Mouse (Mus musculus) adrenal gland, postnatal 14 days (tissue): ENCODE results near the gene Utp11. TPM values are rescaled to one million over a fixed set of nuclear protein-coding genes. Genes with fewer than 3 reads are reported as not detected.

ENCODE experiments used
- DNase-seq: peaks from one replicate; pipeline ENCODE4 v3.0.0; 2021; ENCODE audit warnings: mixed read lengths
- microRNA-seq, 2 experiments: library from miRNA; unstranded; fragments of <30 nt; microRNA quantifications; one replicate each; pipeline ENCODE4 v1.2.0; 2021
- total RNA-seq: library from RNA; stranded (reverse); gene quantifications from 2 replicates; pipeline ENCODE4 v1.2.3, GENCODE M21; 2021

Utp11 gene
- total RNA-seq, 1 experiment from 2014 or later = 34.1 TPM

GRCm38 (mm10) chr4:124632856-124633255, 60.5 kb downstream of the Utp11 start:
- DNase-seq = no peak

GRCm38 (mm10) chr4:124631456-124631855, 61.9 kb downstream of the Utp11 start:
- DNase-seq = no peak

Small RNA genes lying within 50 kb of the gene (microRNA-seq; reads per million reads assigned to microRNA genes)
- gene Gm24721 (0 reads per million in 2 experiments), gene Mir697 (0 reads per million in 2 experiments)

Other genes with a start within 250 kb of the Utp11 start
- not detected in 2 replicates for gene 3100002H09Rik, start 82.8 kb downstream of the Utp11 start, total RNA-seq
- gene Pou3f1, start 36.8 kb downstream of the Utp11 start, total RNA-seq = 0.11 and 0.19 TPM in 2 replicates
- 7.3 and 8.5 TPM in 2 replicates for gene Fhl3, start 7.1 kb upstream of the Utp11 start, total RNA-seq
- gene Sf3a3, start 21.2 kb upstream of the Utp11 start, total RNA-seq = 41.5 and 42.8 TPM in 2 replicates
- gene Inpp5b, start 48.2 kb upstream of the Utp11 start, total RNA-seq = 23.8 and 24.6 TPM in 2 replicates
- gene Mtf1, start 108.5 kb upstream of the Utp11 start, total RNA-seq = 21.1 and 22.5 TPM in 2 replicates
- gene Yrdc, start 157.1 kb upstream of the Utp11 start, total RNA-seq = 36.4 and 38.7 TPM in 2 replicates
- 44.6 and 50.1 TPM in 2 replicates for gene 1110065P20Rik, start 157.6 kb upstream of the Utp11 start, total RNA-seq
- gene Maneal, start 168.6 kb upstream of the Utp11 start, total RNA-seq = 3.6 and 4.1 TPM in 2 replicates
- gene Epha10, start 187.3 kb upstream of the Utp11 start, total RNA-seq = 4.4 and 4.7 TPM in 2 replicates
- gene 9930104L06Rik, start 243.4 kb upstream of the Utp11 start, total RNA-seq = 12.9 and 13.4 TPM in 2 replicates
- 14.9 and 15.3 TPM in 2 replicates for gene Cdca8, start 245.7 kb upstream of the Utp11 start, total RNA-seq